Mouse (Mus musculus) CH12.LX (cell line): ENCODE measurements around the gene Crx.

Source experiments
- CHD1 ChIP-seq: IDR thresholded peaks from 2 replicates; pipeline ENCODE4 v1.6.1; 2012; ENCODE audit warnings: low read depth, low read length, improper control_type of control experiment, inconsistent platforms
- CTCF ChIP-seq, 2 experiments: IDR thresholded peaks in 1 of 2; conservative IDR thresholded peaks in 1 of 2; 2 replicates each; pipeline ENCODE4 v1.5.1; 2011 to 2012; ENCODE audit warnings: low read depth in 2 of 2, low read length in 2 of 2, improper control_type of control experiment in 1 of 2, inconsistent platforms in 1 of 2, mild to moderate bottlenecking in 1 of 2, moderate library complexity in 1 of 2
- EP300 ChIP-seq: IDR thresholded peaks from 2 replicates; pipeline ENCODE4 v1.6.1; 2011; ENCODE audit warnings: low read length, improper control_type of control experiment
- HCFC1 ChIP-seq: IDR thresholded peaks from 2 replicates; pipeline ENCODE4 v1.6.1; 2012; ENCODE audit warnings: low read depth, mild to moderate bottlenecking, inconsistent platforms, low read length, improper control_type of control experiment
- MAFK ChIP-seq: IDR thresholded peaks from 2 replicates; pipeline ENCODE4 v1.6.1; 2011; ENCODE audit warnings: low read length, improper control_type of control experiment; ENCODE audit not compliant: insufficient replicate concordance
- MAX ChIP-seq: IDR thresholded peaks from 2 replicates; pipeline ENCODE4 v1.6.1; 2011; ENCODE audit warnings: low read length, improper control_type of control experiment
- POLR2A ChIP-seq: IDR thresholded peaks from 2 replicates; pipeline ENCODE4 v1.6.1; 2011; ENCODE audit warnings: low read depth, mild to moderate bottlenecking, improper control_type of control experiment, low read length
- POLR2AphosphoS2 ChIP-seq: IDR thresholded peaks from 2 replicates; pipeline ENCODE4 v1.6.1; 2011; ENCODE audit warnings: low read depth, low read length, improper control_type of control experiment
- SIN3A ChIP-seq: IDR thresholded peaks from 2 replicates; pipeline ENCODE4 v1.6.1; 2012; ENCODE audit warnings: low read length, improper control_type of control experiment, inconsistent platforms
- ZKSCAN1 ChIP-seq: IDR thresholded peaks from 2 replicates; pipeline ENCODE4 v1.6.1; 2012; ENCODE audit warnings: low read depth, inconsistent platforms, low read length, improper control_type of control experiment, borderline replicate concordance

- no peak for TF ChIP-seq CTCF (conservative IDR thresholded peaks at IDR 0.05 in 1 of 2, IDR thresholded peaks at IDR 0.05 in 1 of 2; ENCODE audit: low read depth in 2 of 2, low read length in 2 of 2)
- TF ChIP-seq CHD1: no peak
- TF ChIP-seq SIN3A: no peak
- TF ChIP-seq EP300: no peak
- TF ChIP-seq POLR2A: no peak
- no peak for TF ChIP-seq POLR2AphosphoS2
- no peak for TF ChIP-seq HCFC1
- no peak for TF ChIP-seq MAFK
- TF ChIP-seq ZKSCAN1: no peak
- no peak for TF ChIP-seq MAX
Measured at GRCm38 (mm10) chr7:15910521-15910920, 30.8 kb upstream of the Crx start.
